Mouse (Mus musculus) right cerebral cortex, postnatal 36 days (tissue): ENCODE results near the gene Sema4a.

ENCODE experiments used
- DNase-seq, 2 experiments: peaks; one replicate each; pipeline ENCODE4 v3.0.0; 2022; ENCODE audit warnings: low spot score in 2 of 2, mixed read lengths in 1 of 2

Sema4a gene

GRCm38 (mm10) chr3:88460983-88461696 lies at the start of gene Sema4a:
TSS of gene Sema4a (minus strand) at chr3:88461182.
- no peak for DNase-seq

GRCm38 (mm10) chr3:88509692-88510420 lies 48.9 kb upstream of the Sema4a start, which contains the start of gene Lmna:
TSS of gene Lmna (minus strand) at chr3:88509956.
- DNase-seq, result peak; percentile 94 to 95

GRCm38 (mm10) chr3:88509250-88509649 lies 48.3 kb upstream of the Sema4a start:
- no peak for DNase-seq

GRCm38 (mm10) chr3:88505765-88506164 lies 44.8 kb upstream of the Sema4a start:
- DNase-seq, result no peak

GRCm38 (mm10) chr3:88505081-88505480 lies 44.1 kb upstream of the Sema4a start:
- DNase-seq, result no peak

- no peak for DNase-seq
Observed at GRCm38 (mm10) chr3:88503881-88504746, 43.1 kb upstream of the Sema4a start.

GRCm38 (mm10) chr3:88503505-88503863 lies 42.5 kb upstream of the Sema4a start:
- peak in 1 of 2 experiments; percentile 33 for DNase-seq

- DNase-seq, result peak; percentile 89 to 91
Observed at GRCm38 (mm10) chr3:88502641-88503504, 41.9 kb upstream of the Sema4a start.

- no peak for DNase-seq
Observed at GRCm38 (mm10) chr3:88502031-88502571, 41.1 kb upstream of the Sema4a start.

GRCm38 (mm10) chr3:88501366-88502030 lies 40.5 kb upstream of the Sema4a start:
- no peak for DNase-seq

- DNase-seq, result no peak
Observed at GRCm38 (mm10) chr3:88500655-88501365, 39.8 kb upstream of the Sema4a start.

- no peak for DNase-seq
Observed at GRCm38 (mm10) chr3:88500087-88500486, 39.1 kb upstream of the Sema4a start.

GRCm38 (mm10) chr3:88499580-88499979 lies 38.6 kb upstream of the Sema4a start:
- no peak for DNase-seq

GRCm38 (mm10) chr3:88495741-88496415 lies 34.9 kb upstream of the Sema4a start:
- no peak for DNase-seq

- no peak for DNase-seq
Observed at GRCm38 (mm10) chr3:88494836-88495628, 34.0 kb upstream of the Sema4a start.

GRCm38 (mm10) chr3:88493706-88494582 lies 33.0 kb upstream of the Sema4a start:
- DNase-seq, result no peak

GRCm38 (mm10) chr3:88487396-88487795 lies 26.4 kb upstream of the Sema4a start:
- no peak for DNase-seq
